Mouse (Mus musculus) heart, adult 2 months (tissue): ENCODE data around the gene Larp1.

Source experiments
- CTCF ChIP-seq: fragments of 200-600 bp; IDR thresholded peaks from 2 replicates; pipeline ENCODE4 v1.8.1; 2022; ENCODE audit warnings: antibody characterized with exemption, mild to moderate bottlenecking, moderate library complexity
- POLR2A ChIP-seq: fragments of 200-500 bp; IDR thresholded peaks from 2 replicates; pipeline ENCODE4 v1.6.1; 2011; ENCODE audit warnings: mild to moderate bottlenecking, low read depth, low read length, control low read depth; ENCODE audit not compliant: insufficient read depth

GRCm38 (mm10) chr11:58018701-58019100 lies 9.8 kb downstream of the Larp1 start:
- TF ChIP-seq CTCF = no peak
- no peak for TF ChIP-seq POLR2A
